Mouse (Mus musculus) CH12.LX (cell line): ENCODE results near the gene Smpd1. TPM values are rescaled to one million over a fixed set of nuclear protein-coding genes. Genes with fewer than 3 reads are reported as not detected.
A peak's percentile ranks its signal among the peaks of the same experiment; 100 is the strongest.

Experiments
- DNase-seq: peaks from one replicate; pipeline ENCODE4 v3.0.0-alpha.2; 2013; ENCODE audit errors: extremely low read depth
- H3K27ac ChIP-seq: 2 replicates; pipeline ENCODE4 v1.5.1; 2012; ENCODE audit warnings: low read depth, mild to moderate bottlenecking, control low read depth, moderate library complexity; ENCODE audit not compliant: insufficient read depth
- H3K27me3 ChIP-seq: replicated peaks from 2 replicates; pipeline ENCODE3; 2012; ENCODE audit warnings: inconsistent platforms
- H3K36me3 ChIP-seq, 2 experiments: replicated peaks in 1 of 2; 2 replicates each; pipeline versions ENCODE3 to v1.6.1; 2012; ENCODE audit warnings: inconsistent platforms in 1 of 2, low read length in 1 of 2, mild to moderate bottlenecking in 1 of 2, mixed read lengths in 1 of 2, moderate library complexity in 1 of 2; ENCODE audit not compliant: control insufficient read depth in 1 of 2, insufficient read depth in 1 of 2
- H3K4me1 ChIP-seq, 2 experiments: 2 replicates each; pipeline ENCODE4 v1.6.1; 2012; ENCODE audit warnings: inconsistent platforms in 1 of 2, moderate library complexity in 1 of 2; ENCODE audit not compliant: insufficient read depth in 2 of 2, control insufficient read depth in 1 of 2
- H3K4me2 ChIP-seq: 2 replicates; pipeline ENCODE4 v1.6.1; 2012; ENCODE audit warnings: low read depth, mild to moderate bottlenecking, control low read depth; ENCODE audit not compliant: poor library complexity, insufficient read depth, severe bottlenecking
- H3K4me3 ChIP-seq, 3 experiments: fragments of 150-350 bp in 1 of 3; sonication (generic) in 1 of 3; replicated peaks in 1 of 3; 2 replicates each; pipeline versions ENCODE3 to v1.5.1; 2011 to 2012; ENCODE audit warnings: low read depth in 2 of 3, low read length in 2 of 3, mild to moderate bottlenecking in 2 of 3, moderate library complexity in 2 of 3, control low read depth in 1 of 3, improper control_type of control experiment in 1 of 3, inconsistent platforms in 1 of 3, mixed read lengths in 1 of 3; ENCODE audit not compliant: poor library complexity in 1 of 3
- H3K79me2 ChIP-seq: replicated peaks from 2 replicates; pipeline ENCODE4 v1.6.1; 2012; ENCODE audit warnings: mild to moderate bottlenecking, moderate library complexity; ENCODE audit not compliant: control insufficient read depth, poor library complexity, insufficient read depth, severe bottlenecking; ENCODE audit errors: extremely low read depth
- H3K9ac ChIP-seq: 2 replicates; pipeline ENCODE4 v1.6.1; 2012; ENCODE audit warnings: low read depth, mild to moderate bottlenecking, control low read depth, moderate library complexity; ENCODE audit not compliant: insufficient read depth
- H3K9me3 ChIP-seq: replicated peaks from 2 replicates; pipeline ENCODE3; 2012; ENCODE audit warnings: low read length, inconsistent platforms, mixed read lengths
- CHD2 ChIP-seq: IDR thresholded peaks from 2 replicates; pipeline ENCODE4 v1.6.1; 2011; ENCODE audit warnings: low read length, improper control_type of control experiment
- CTCF ChIP-seq, 2 experiments: IDR thresholded peaks in 1 of 2; conservative IDR thresholded peaks in 1 of 2; 2 replicates each; pipeline ENCODE4 v1.5.1; 2011 to 2012; ENCODE audit warnings: low read depth in 2 of 2, low read length in 2 of 2, improper control_type of control experiment in 1 of 2, inconsistent platforms in 1 of 2, mild to moderate bottlenecking in 1 of 2, moderate library complexity in 1 of 2
- EP300 ChIP-seq: IDR thresholded peaks from 2 replicates; pipeline ENCODE4 v1.6.1; 2011; ENCODE audit warnings: low read length, improper control_type of control experiment
- ETS1 ChIP-seq: conservative IDR thresholded peaks from 2 replicates; pipeline ENCODE4 v1.6.1; 2012; ENCODE audit warnings: low read depth, mild to moderate bottlenecking, inconsistent platforms, low read length, improper control_type of control experiment, moderate library complexity
- GABPA ChIP-seq: IDR thresholded peaks from 2 replicates; pipeline ENCODE4 v1.6.1; 2012; ENCODE audit warnings: low read depth, low read length, improper control_type of control experiment, inconsistent platforms; ENCODE audit not compliant: insufficient replicate concordance
- HCFC1 ChIP-seq: IDR thresholded peaks from 2 replicates; pipeline ENCODE4 v1.6.1; 2012; ENCODE audit warnings: low read depth, mild to moderate bottlenecking, inconsistent platforms, low read length, improper control_type of control experiment
- JUN ChIP-seq: IDR thresholded peaks from 2 replicates; pipeline ENCODE4 v1.6.1; 2011; ENCODE audit warnings: low read depth, mild to moderate bottlenecking, low read length, improper control_type of control experiment, moderate library complexity; ENCODE audit not compliant: insufficient read depth
- JUND ChIP-seq: conservative IDR thresholded peaks from 2 replicates; pipeline ENCODE4 v1.6.1; 2011; ENCODE audit warnings: low read depth, low read length, improper control_type of control experiment
- KAT2A ChIP-seq: IDR thresholded peaks from 2 replicates; pipeline ENCODE4 v1.6.1; 2012; ENCODE audit warnings: low read length, improper control_type of control experiment, inconsistent platforms; ENCODE audit not compliant: insufficient replicate concordance
- MAZ ChIP-seq: IDR thresholded peaks from 2 replicates; pipeline ENCODE4 v1.6.1; 2012; ENCODE audit warnings: low read depth, mild to moderate bottlenecking, inconsistent platforms, low read length, improper control_type of control experiment, moderate library complexity
- MYC ChIP-seq: IDR thresholded peaks from 2 replicates; pipeline ENCODE4 v1.6.1; 2011; ENCODE audit warnings: low read depth, mild to moderate bottlenecking, improper control_type of control experiment, low read length
- NELFE ChIP-seq: IDR thresholded peaks from 2 replicates; pipeline ENCODE4 v1.6.1; 2011; ENCODE audit warnings: low read depth, low read length, improper control_type of control experiment
- PAX5 ChIP-seq: IDR thresholded peaks from 2 replicates; pipeline ENCODE4 v1.6.1; 2012; ENCODE audit warnings: low read length, inconsistent platforms, mixed read lengths
- POLR2A ChIP-seq: IDR thresholded peaks from 2 replicates; pipeline ENCODE4 v1.6.1; 2011; ENCODE audit warnings: low read depth, mild to moderate bottlenecking, improper control_type of control experiment, low read length
- RAD21 ChIP-seq: IDR thresholded peaks from 2 replicates; pipeline ENCODE4 v1.6.1; 2011; ENCODE audit warnings: low read depth, mild to moderate bottlenecking, low read length, improper control_type of control experiment, moderate library complexity
- SMC3 ChIP-seq: IDR thresholded peaks from 2 replicates; pipeline ENCODE4 v1.6.1; 2011; ENCODE audit warnings: low read depth, low read length, improper control_type of control experiment
- UBTF ChIP-seq: IDR thresholded peaks from 2 replicates; pipeline ENCODE4 v1.6.1; 2012; ENCODE audit warnings: low read depth, mild to moderate bottlenecking, inconsistent platforms, low read length, improper control_type of control experiment, moderate library complexity
- USF1 ChIP-seq: IDR thresholded peaks from 2 replicates; pipeline ENCODE4 v1.6.1; 2014; ENCODE audit warnings: low read depth, mild to moderate bottlenecking, inconsistent platforms, low read length, improper control_type of control experiment
- ZC3H11A ChIP-seq: IDR thresholded peaks from 2 replicates; pipeline ENCODE4 v1.6.1; 2012; ENCODE audit warnings: low read depth, mild to moderate bottlenecking, inconsistent platforms, low read length, improper control_type of control experiment
- ZKSCAN1 ChIP-seq: IDR thresholded peaks from 2 replicates; pipeline ENCODE4 v1.6.1; 2012; ENCODE audit warnings: low read depth, inconsistent platforms, low read length, improper control_type of control experiment, borderline replicate concordance
- ZMIZ1 ChIP-seq: IDR thresholded peaks from 2 replicates; pipeline ENCODE4 v1.6.1; 2012; ENCODE audit warnings: low read depth, mild to moderate bottlenecking, inconsistent platforms, low read length, improper control_type of control experiment
- ZNF384 ChIP-seq: IDR thresholded peaks from 2 replicates; pipeline ENCODE4 v1.6.1; 2012; ENCODE audit warnings: low read depth, low read length, improper control_type of control experiment, inconsistent platforms
- dilution Hi-C: fragments of 300-500 bp; cut with MboI; formaldehyde crosslinking; loops from 2 replicates; pipeline ENCODE4 v1.14.3; 2020; ENCODE audit warnings: low sequenced_read_pairs; ENCODE audit not compliant: extremely low pct_unique_long_range_greater_than_20kb, extremely low pct_ligation_motif_present
- in situ Hi-C: fragments of 300-500 bp; cut with MboI; formaldehyde crosslinking; loops from 3 replicates; pipeline ENCODE4 v1.14.3; 2019; ENCODE audit warnings: low sequenced_read_pairs, low pct_ligation_motif_present, low pct_unique_long_range_greater_than_20kb, mixed read lengths
- polyA plus RNA-seq: library from polyadenylated mRNA; unstranded; fragments of >175 nt; gene quantifications from 2 replicates; pipeline ENCODE4 v1.2.1, GENCODE M21; 2012; ENCODE audit warnings: low read depth; ENCODE audit not compliant: insufficient read length
- total RNA-seq, 2 experiments: library from RNA; depleted of rRNA; stranded (reverse); fragments of 300-350 nt in 1 of 2; fragments of >200 nt in 1 of 2; gene quantifications; 2 replicates each; pipeline ENCODE4 v1.2.3; 2012 to 2014

Smpd1 gene
- total and polyA plus RNA-seq, 3 experiments: 16.9 to 22.5 (median 17.9) TPM

- Histone ChIP-seq H3K79me2 (no peaks in the 10 kb centered on the region), H3K9ac (no peak overlapping the region), H3K4me2 (no peak overlapping the region)
- no peak for TF ChIP-seq ZMIZ1
- no peak for TF ChIP-seq CHD2
- no peak for TF ChIP-seq MAZ
- no peak for TF ChIP-seq ZC3H11A
- no peak for TF ChIP-seq NELFE
- TF ChIP-seq MYC: no peak
- no peak for TF ChIP-seq JUND
- no peak for TF ChIP-seq USF1
- no peak for TF ChIP-seq JUN
- no peak for TF ChIP-seq ETS1
- TF ChIP-seq SMC3: no peak
- no peak for TF ChIP-seq POLR2A
- no peak for TF ChIP-seq GABPA
- TF ChIP-seq HCFC1: no peak
- no peak for TF ChIP-seq ZNF384
- no peak for TF ChIP-seq ZKSCAN1
- TF ChIP-seq EP300: no peak
- TF ChIP-seq KAT2A: no peak
- TF ChIP-seq RAD21: no peak
- TF ChIP-seq, all 38 proteins: peak for 0
- Histone ChIP-seq H3K9me3 (no peaks in the 10 kb centered on the region), H3K4me1 (peaks cover 0 to 14% of the 10 kb centered on the region in 2 experiments; a peak in 2 of 4 replicates), H3K27me3 (no peaks in the 10 kb centered on the region), H3K36me3 (no peaks in the 10 kb centered on the region), H3K27ac (no peak overlapping the region), H3K4me3 (no peak overlapping the region)
- DNase-seq: no peak
- dilution Hi-C loops (no loop called here), in situ Hi-C loops (loop anchor here (10.0 kb wide), 2 partner anchors 53 to 123 kb away; partner anchors contain the start of genes Cnga4 and Fam160a2)
These were observed 26.1 kb upstream of the Smpd1 start for GRCm38 (mm10) chr7:105528094-105528493.

- Histone ChIP-seq H3K27ac (no peak overlapping the region), H3K9me3 (no peaks in the 10 kb centered on the region), H3K4me2 (no peak overlapping the region), H3K27me3 (no peaks in the 10 kb centered on the region), H3K79me2 (no peaks in the 10 kb centered on the region), H3K4me1 (no peaks in the 10 kb centered on the region)
- dilution Hi-C loops: no loop called here
- in situ Hi-C loops: no loop called here
- peak; percentile 13 for DNase-seq
- TF ChIP-seq SMC3 (peak; percentile 22), ETS1 (no peak), PAX5 (no peak), RAD21 (peak; percentile 27), UBTF (no peak), CTCF (conservative IDR thresholded peaks at IDR 0.05 in 1 of 2, IDR thresholded peaks at IDR 0.05 in 1 of 2; ENCODE audit: low read depth in 2 of 2, low read length in 2 of 2) (peak in 1 of 2 experiments; percentile 41; a peak in 2 of 4 replicates)
- TF ChIP-seq, all 38 proteins: peak for 3
- no peak overlapping the region for H3K4me3 ChIP-seq
- H3K9ac ChIP-seq: no peak overlapping the region
- no peaks in the 10 kb centered on the region for H3K36me3 ChIP-seq
These were observed 20.0 kb upstream of the Smpd1 start for GRCm38 (mm10) chr7:105534162-105534561.
